Comparison of ENCODE assay signal across 11 mouse cellular contexts in the genomic region with DNA sequence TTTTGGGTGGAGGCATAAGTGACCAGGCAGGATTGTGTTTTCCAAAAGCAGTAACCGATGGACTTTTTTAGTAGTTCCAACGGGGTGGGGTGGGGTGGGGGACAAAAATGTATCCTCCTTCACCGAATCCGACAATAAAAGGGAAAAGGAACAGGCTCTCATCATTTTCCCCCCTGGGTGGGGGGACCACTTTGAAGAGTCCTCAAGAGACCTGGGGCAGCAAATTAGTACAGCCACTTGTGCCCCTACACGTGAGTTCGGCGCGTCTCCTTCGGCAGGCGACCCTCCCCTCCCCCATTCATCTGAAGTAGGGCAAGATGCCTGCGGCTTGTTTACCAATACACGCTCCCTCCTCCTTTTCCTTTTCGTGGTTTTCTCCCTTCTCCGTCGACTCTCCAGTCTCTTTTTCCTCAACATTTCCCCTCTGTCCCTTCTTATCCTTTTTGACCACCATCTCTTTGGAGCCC. TPM values are rescaled to one million over a fixed set of nuclear protein-coding genes. Genes with fewer than 3 reads are reported as not detected.
DNase-seq lines count a peak whose midpoint lies in the region; ATAC-seq and TF ChIP-seq lines count a peak whose summit lies in the region.
"Had no signal": no experiment of that assay in that cellular context is flagged by ENCODE, and none has a peak within 500 bp of the region (broad histone marks: within the 10 kb centered on the region; RNA-seq: fewer than 3 reads in every experiment).

No protein-coding gene starts in this region.

- H3K4me1 ChIP-seq in heart, embryonic 12.5 days (replicated peaks), result peaks cover 26% of the 10 kb centered on the region
- peaks cover 61% of the 10 kb centered on the region for H3K4me1 ChIP-seq in forebrain, embryonic 12.5 days
- peaks cover 55% of the 10 kb centered on the region for H3K4me1 ChIP-seq in midbrain, embryonic 12.5 days
- peaks cover 2% of the 10 kb centered on the region for H3K4me1 ChIP-seq in liver, postnatal 0 days (ENCODE audit: insufficient read depth)

- ATAC-seq in heart, embryonic 12.5 days (ENCODE audit: insufficient number of reproducible peaks, low FRiP score), result no peak
- ATAC-seq in forebrain, embryonic 12.5 days (ENCODE audit: low FRiP score), result peak; percentile 13; the same call in 1 of the 2 replicates
- peak; percentile 5; the same call in 1 of the 2 replicates for ATAC-seq in midbrain, embryonic 12.5 days (ENCODE audit: low FRiP score, low read depth)
- ATAC-seq in inflammation-experienced regulatory T-cells, adult 6 months, result no peak
- no peak for ATAC-seq in liver, postnatal 0 days

- no peaks in the 10 kb centered on the region for H3K9me3 ChIP-seq in heart, embryonic 12.5 days (replicated peaks)
- no peaks in the 10 kb centered on the region for H3K9me3 ChIP-seq in forebrain, embryonic 12.5 days
- H3K9me3 ChIP-seq in midbrain, embryonic 12.5 days, result no peaks in the 10 kb centered on the region
- H3K9me3 ChIP-seq in liver, postnatal 0 days (ENCODE audit: low read length), result no peaks in the 10 kb centered on the region
- H3K9me3 ChIP-seq: liver, embryonic 13.5 days had no signal

- WGBS in heart, embryonic 12.5 days, result under 1% methylated on average over 15 of the region's 15 CpGs
- 0% methylated on average over 15 of the region's 15 CpGs for WGBS in forebrain, embryonic 12.5 days
- 2% methylated on average over 15 of the region's 15 CpGs for WGBS in midbrain, embryonic 12.5 days
- WGBS in liver, postnatal 0 days (ENCODE audit: insufficient replicate concordance), result under 1% methylated on average over 15 of the region's 15 CpGs

- peaks cover 79% of the 10 kb centered on the region for H3K27me3 ChIP-seq in heart, embryonic 12.5 days (replicated peaks)
- H3K27me3 ChIP-seq in forebrain, embryonic 12.5 days, result peaks cover 66% of the 10 kb centered on the region
- H3K27me3 ChIP-seq in midbrain, embryonic 12.5 days, result peaks cover 90% of the 10 kb centered on the region
- H3K27me3 ChIP-seq in liver, postnatal 0 days (ENCODE audit: insufficient read depth, low read length), result peaks cover 86% of the 10 kb centered on the region

- TF ChIP-seq CTCF in liver, postnatal 0 days (IDR thresholded peaks at IDR 0.05; ENCODE audit: low read depth), result no peak

- H3K4me2 ChIP-seq in heart, embryonic 12.5 days, result peak overlapping the region; percentile 69
- peak overlapping the region; percentile 59 for H3K4me2 ChIP-seq in forebrain, embryonic 12.5 days
- peak overlapping the region; percentile 47 for H3K4me2 ChIP-seq in midbrain, embryonic 12.5 days (replicated peaks)
- H3K4me2 ChIP-seq in liver, postnatal 0 days (ENCODE audit: low read depth, low read length), result no peak overlapping the region

- no peak for DNase-seq in heart, adult 9 months (ENCODE audit: low spot score in 2 of 2)
- peak; percentile 20 for DNase-seq in ZHBTc4 (ENCODE audit: low read depth, low spot score)
- no peak for DNase-seq in liver, postnatal 0 days
- DNase-seq in adrenal gland, adult 8-10 months, result no peak
- DNase-seq: liver, embryonic 13.5 days; thymus, adult 2 months had no signal

- no peaks in the 10 kb centered on the region for H3K36me3 ChIP-seq in heart, embryonic 12.5 days
- peaks cover 38% of the 10 kb centered on the region for H3K36me3 ChIP-seq in forebrain, embryonic 12.5 days (replicated peaks)
- no peaks in the 10 kb centered on the region for H3K36me3 ChIP-seq in midbrain, embryonic 12.5 days
- H3K36me3 ChIP-seq in liver, postnatal 0 days (replicated peaks; ENCODE audit: insufficient read depth, low read length), result no peaks in the 10 kb centered on the region
- H3K36me3 ChIP-seq: liver, embryonic 13.5 days had no signal

- no peak overlapping the region for H3K27ac ChIP-seq in heart, embryonic 12.5 days (ENCODE audit: poor library complexity, severe bottlenecking)
- peak overlapping the region; percentile 91 for H3K27ac ChIP-seq in forebrain, embryonic 12.5 days
- H3K27ac ChIP-seq in midbrain, embryonic 12.5 days (replicated peaks), result peak overlapping the region; percentile 62
- H3K27ac ChIP-seq in liver, postnatal 0 days (ENCODE audit: low read depth), result no peak overlapping the region
- H3K27ac ChIP-seq: liver, embryonic 13.5 days had no signal

- peak overlapping the region; percentile 37 for H3K4me3 ChIP-seq in heart, embryonic 12.5 days
- peak overlapping the region; percentile 28 for H3K4me3 ChIP-seq in forebrain, embryonic 12.5 days (replicated peaks)
- H3K4me3 ChIP-seq in midbrain, embryonic 12.5 days, result peak overlapping the region; percentile 24
- no peak overlapping the region for H3K4me3 ChIP-seq in liver, postnatal 0 days (ENCODE audit: low read depth, low read length)
- H3K4me3 ChIP-seq: liver, embryonic 13.5 days had no signal

- H3K9ac ChIP-seq in heart, embryonic 12.5 days, result no peak overlapping the region
- peak overlapping the region; percentile 48 for H3K9ac ChIP-seq in forebrain, embryonic 12.5 days
- H3K9ac ChIP-seq in midbrain, embryonic 12.5 days (replicated peaks), result no peak overlapping the region
- H3K9ac ChIP-seq in liver, postnatal 0 days (replicated peaks), result no peak overlapping the region
- H3K9ac ChIP-seq: liver, embryonic 13.5 days had no signal

- TF ChIP-seq EP300 in liver, postnatal 0 days (IDR thresholded peaks at IDR 0.05; ENCODE audit: low read depth), result no peak

RNA-seq across cellular contexts. Expression of a gene that starts 20.6 kb away (rescaled TPM):
- 0.28 and 0.46 TPM in 2 replicates for polyA plus RNA-seq in heart, embryonic 12.5 days (2016; fragmentation: Nextera tagmentation; extraction: Ambion mirVana)
- polyA plus RNA-seq in forebrain, embryonic 12.5 days (2016; fragmentation: Nextera tagmentation; extraction: Ambion mirVana), result 110 and 111 TPM in 2 replicates
- polyA plus RNA-seq in midbrain, embryonic 12.5 days (2016; fragmentation: Nextera tagmentation; extraction: Ambion mirVana), result 21.5 and 74.8 TPM in 2 replicates
- under 1 TPM in 2 of 3 experiments, not detected in 1; 0.20 to 0.67 TPM for polyA plus RNA-seq in inflammation-experienced regulatory T-cells, adult 6 months (2017; shearing (Covaris generic))
- polyA plus RNA-seq in liver, postnatal 0 days (2015; fragmentation: Nextera tagmentation; extraction: Ambion mirVana), result not detected in 2 replicates
- total RNA-seq in adrenal gland, adult 8-10 months (2022), result not detected
- total RNA-seq: gastrocnemius, postnatal 4 days had no signal

Comparison
In these comparisons a context has a peak if more than half of its experiments do, and no peak if none do; other contexts are left out.
1. ATAC-seq: peak in forebrain, embryonic 12.5 days (single experiment) and midbrain, embryonic 12.5 days (single experiment); none in heart, embryonic 12.5 days (single experiment), inflammation-experienced regulatory T-cells, adult 6 months (single experiment) and liver, postnatal 0 days (single experiment).
2. H3K27ac ChIP-seq: peak in forebrain, embryonic 12.5 days (single experiment) and midbrain, embryonic 12.5 days (single experiment); none in heart, embryonic 12.5 days (single experiment) and liver, postnatal 0 days (single experiment).
3. RNA of a gene that starts 20.6 kb away (polyA plus RNA-seq): 110 to 111 TPM in forebrain, embryonic 12.5 days and 21.5 to 74.8 TPM in midbrain, embryonic 12.5 days; 0.28 to 0.46 TPM in heart, embryonic 12.5 days, 0.20 to 0.67 TPM in inflammation-experienced regulatory T-cells, adult 6 months and not detected in liver, postnatal 0 days; every median in the first group is over 10 times any median in the second.